Mouse (Mus musculus) embryonic facial prominence, embryonic 12.5 days (tissue): ENCODE measurements around the gene Ppme1. TPM values are rescaled to one million over a fixed set of nuclear protein-coding genes. Genes with fewer than 3 reads are reported as not detected.
A peak's percentile ranks its signal among the peaks of the same experiment; 100 is the strongest.

Source experiments
- ATAC-seq: fragments of 200-750 bp; cut with Nextera tagmentation; 2 replicates; pipeline ENCODE4 v1.8.0; 2017; ENCODE audit not compliant: insufficient number of reproducible peaks, insufficient read depth, low FRiP score, low TSS enrichment
- H3K27ac ChIP-seq: fragments of 300-500 bp; sonication (generic); 2 replicates; pipeline ENCODE4 v1.5.1; 2016; ENCODE audit warnings: mild to moderate bottlenecking
- H3K27me3 ChIP-seq: fragments of 300-500 bp; sonication (generic); 2 replicates; pipeline ENCODE4 v1.6.1; 2016; ENCODE audit warnings: mild to moderate bottlenecking, moderate library complexity
- H3K36me3 ChIP-seq: fragments of 300-500 bp; sonication (generic); 2 replicates; pipeline ENCODE4 v1.6.1; 2016; ENCODE audit warnings: mild to moderate bottlenecking
- H3K4me1 ChIP-seq: fragments of 300-500 bp; sonication (generic); 2 replicates; pipeline ENCODE4 v1.6.1; 2016
- H3K4me2 ChIP-seq: fragments of 300-500 bp; sonication (generic); replicated peaks from 2 replicates; pipeline ENCODE4 v1.6.1; 2016; ENCODE audit warnings: mild to moderate bottlenecking, moderate library complexity
- H3K4me3 ChIP-seq: fragments of 300-500 bp; sonication (generic); 2 replicates; pipeline ENCODE4 v1.5.1; 2016; ENCODE audit warnings: mild to moderate bottlenecking
- H3K9ac ChIP-seq: fragments of 300-500 bp; sonication (generic); 2 replicates; pipeline ENCODE4 v1.6.1; 2016; ENCODE audit warnings: mild to moderate bottlenecking, moderate library complexity
- H3K9me3 ChIP-seq: fragments of 300-500 bp; sonication (generic); 2 replicates; pipeline ENCODE4 v1.6.1; 2016; ENCODE audit warnings: mild to moderate bottlenecking, moderate library complexity
- WGBS: fragments of 180-500 bp; shearing (Covaris S2); methylation state at CpG from one replicate; pipeline ENCODE4 v1.1.7; 2016; 5-methylcytosine and 5-hydroxymethylcytosine counted together
- polyA plus RNA-seq: library from polyadenylated mRNA; unstranded; fragments of >200 nt; fragmentation: Nextera tagmentation; extraction: Ambion mirVana; gene quantifications from 2 replicates; pipeline ENCODE4 v1.2.1, GENCODE M21; 2016

The Ppme1 gene
- polyA plus RNA-seq, 1 experiment from 2014 or later = 59.7 TPM

DNA sequence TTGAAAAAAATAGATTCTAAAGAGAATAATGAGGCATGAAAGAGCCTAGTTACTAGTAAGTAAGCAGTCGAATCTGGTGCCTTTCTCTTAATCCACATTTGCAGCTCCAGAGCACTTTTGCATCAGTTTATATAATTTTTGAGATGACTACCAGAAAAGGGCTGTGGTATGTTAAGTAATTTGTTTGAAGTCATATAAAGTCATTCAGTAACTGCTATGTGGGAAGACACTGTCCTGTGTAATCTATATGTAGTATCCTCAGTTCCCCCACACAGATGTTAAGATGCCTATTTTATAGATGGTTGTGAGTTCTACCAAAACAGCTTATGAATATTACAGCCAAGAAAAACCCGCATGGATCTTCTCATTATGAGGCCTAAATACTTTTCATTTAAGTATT is 6.2 kb upstream of the Ppme1 start:
- Histone ChIP-seq H3K27me3 (no peaks in the 10 kb centered on the region), H3K27ac (no peak overlapping the region), H3K9me3 (no peaks in the 10 kb centered on the region), H3K4me3 (no peak overlapping the region), H3K4me1 (no peaks in the 10 kb centered on the region), H3K36me3 (peaks cover 43% of the 10 kb centered on the region), H3K4me2 (no peak overlapping the region), H3K9ac (no peak overlapping the region)
- no peak for ATAC-seq
- WGBS = 84% methylated on average over 2 of the region's 2 CpGs

GRCm38 (mm10) chr7:100372452-100372980 is 409 bp upstream of the Ppme1 start:
- Histone ChIP-seq H3K27ac (peak overlapping the region; percentile 88), H3K4me3 (peak overlapping the region; percentile 91), H3K9ac (peak overlapping the region; percentile 55), H3K27me3 (no peaks in the 10 kb centered on the region), H3K4me1 (peaks cover 12% of the 10 kb centered on the region), H3K36me3 (peaks cover 14% of the 10 kb centered on the region), H3K9me3 (no peaks in the 10 kb centered on the region), H3K4me2 (peak overlapping the region; percentile 52)
- ATAC-seq = no peak
- WGBS = 9% methylated on average over 17 of the region's 17 CpGs

GRCm38 (mm10) chr7:100364888-100365287 is 7.2 kb downstream of the Ppme1 start:
- Histone ChIP-seq H3K36me3 (no peaks in the 10 kb centered on the region), H3K27ac (no peak overlapping the region), H3K4me1 (peaks cover 8% of the 10 kb centered on the region), H3K27me3 (no peaks in the 10 kb centered on the region), H3K9me3 (no peaks in the 10 kb centered on the region), H3K4me3 (no peak overlapping the region), H3K4me2 (no peak overlapping the region), H3K9ac (no peak overlapping the region)
- WGBS = 39% methylated on average over 6 of the region's 6 CpGs
- ATAC-seq = no peak

- Histone ChIP-seq H3K36me3 (no peaks in the 10 kb centered on the region), H3K4me2 (no peak overlapping the region), H3K27ac (no peak overlapping the region), H3K4me1 (peaks cover 5% of the 10 kb centered on the region; the same call in 1 of the 2 replicates), H3K4me3 (no peak overlapping the region), H3K27me3 (no peaks in the 10 kb centered on the region), H3K9ac (no peak overlapping the region), H3K9me3 (no peaks in the 10 kb centered on the region)
- no peak for ATAC-seq
- 90% methylated on average over 2 of the region's 2 CpGs for WGBS
Measured at GRCm38 (mm10) chr7:100363162-100363561, 8.9 kb downstream of the Ppme1 start.

DNA sequence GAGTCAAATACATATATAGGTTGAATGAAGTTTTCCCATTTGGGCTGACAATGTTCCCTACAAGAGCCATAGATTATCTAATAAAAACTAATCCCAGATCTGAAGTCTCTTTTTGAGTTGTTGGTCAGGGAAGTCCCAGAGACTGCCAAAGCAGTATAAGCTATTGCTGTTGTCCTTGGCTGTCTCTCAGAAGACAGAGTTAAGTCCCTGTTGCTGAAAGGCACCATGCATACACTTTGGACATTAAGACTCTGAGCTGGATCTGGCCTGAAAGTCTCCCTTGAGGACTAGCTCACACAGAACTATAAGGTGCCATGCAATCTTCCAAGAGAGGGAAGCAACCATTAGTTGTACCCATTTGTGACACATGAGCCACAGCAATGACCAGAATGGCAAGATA is 14.3 kb downstream of the Ppme1 start:
- peaks cover 7% of the 10 kb centered on the region; the same call in 1 of the 2 replicates for H3K36me3 ChIP-seq
- no peak overlapping the region for H3K9ac ChIP-seq
- no peaks in the 10 kb centered on the region for H3K4me1 ChIP-seq
- H3K27me3 ChIP-seq = no peaks in the 10 kb centered on the region
- no peak overlapping the region for H3K4me3 ChIP-seq
- no peak overlapping the region for H3K4me2 ChIP-seq
- no peak for ATAC-seq
- no peaks in the 10 kb centered on the region for H3K9me3 ChIP-seq
- H3K27ac ChIP-seq = no peak overlapping the region

- Histone ChIP-seq H3K4me2 (no peak overlapping the region), H3K4me1 (no peaks in the 10 kb centered on the region), H3K4me3 (no peak overlapping the region), H3K9ac (no peak overlapping the region), H3K27me3 (no peaks in the 10 kb centered on the region), H3K9me3 (no peaks in the 10 kb centered on the region), H3K27ac (no peak overlapping the region), H3K36me3 (peaks cover 7% of the 10 kb centered on the region; the same call in 1 of the 2 replicates)
- no peak for ATAC-seq
- 91% methylated on average over 1 of the region's 1 CpGs for WGBS
Measured at GRCm38 (mm10) chr7:100356768-100357167, 15.3 kb downstream of the Ppme1 start.

GRCm38 (mm10) chr7:100356324-100356723 is 15.8 kb downstream of the Ppme1 start:
- Histone ChIP-seq H3K9me3 (no peaks in the 10 kb centered on the region), H3K4me2 (no peak overlapping the region), H3K9ac (no peak overlapping the region), H3K4me1 (no peaks in the 10 kb centered on the region), H3K36me3 (peaks cover 7% of the 10 kb centered on the region; the same call in 1 of the 2 replicates), H3K27ac (no peak overlapping the region), H3K27me3 (no peaks in the 10 kb centered on the region), H3K4me3 (no peak overlapping the region)
- no peak for ATAC-seq
- WGBS = 78% methylated on average over 5 of the region's 5 CpGs

- H3K27me3 ChIP-seq = no peaks in the 10 kb centered on the region
- H3K4me1 ChIP-seq = no peaks in the 10 kb centered on the region
- no peak overlapping the region for H3K9ac ChIP-seq
- H3K27ac ChIP-seq = no peak overlapping the region
- H3K9me3 ChIP-seq = no peaks in the 10 kb centered on the region
- H3K4me2 ChIP-seq = no peak overlapping the region
- no peak overlapping the region for H3K4me3 ChIP-seq
- peaks cover 7% of the 10 kb centered on the region; the same call in 1 of the 2 replicates for H3K36me3 ChIP-seq
- no peak for ATAC-seq
- 87% methylated on average over 4 of the region's 4 CpGs for WGBS
Measured at GRCm38 (mm10) chr7:100354984-100355383, 17.1 kb downstream of the Ppme1 start.

DNA sequence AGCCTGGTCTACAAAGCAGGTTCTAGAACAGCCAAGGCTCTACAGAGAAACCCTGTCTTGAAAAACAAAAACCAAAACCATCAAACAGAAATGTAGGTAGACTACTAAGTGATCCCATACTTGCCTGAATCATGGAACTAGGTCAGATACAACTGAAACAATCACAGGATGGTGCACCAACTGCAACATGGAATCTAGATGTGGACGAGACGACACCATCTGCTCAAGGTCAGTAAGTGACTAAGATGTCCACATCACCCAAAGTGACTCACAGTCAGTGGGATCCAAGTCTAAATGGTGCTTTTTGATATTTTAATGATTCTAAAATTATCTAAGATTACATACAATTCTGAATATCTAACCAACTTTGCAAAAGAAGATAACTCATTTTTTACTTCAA is 36.2 kb downstream of the Ppme1 start:
- 94% methylated on average over 2 of the region's 2 CpGs for WGBS
- Histone ChIP-seq H3K4me1 (no peaks in the 10 kb centered on the region), H3K36me3 (peaks cover 80% of the 10 kb centered on the region)

DNA sequence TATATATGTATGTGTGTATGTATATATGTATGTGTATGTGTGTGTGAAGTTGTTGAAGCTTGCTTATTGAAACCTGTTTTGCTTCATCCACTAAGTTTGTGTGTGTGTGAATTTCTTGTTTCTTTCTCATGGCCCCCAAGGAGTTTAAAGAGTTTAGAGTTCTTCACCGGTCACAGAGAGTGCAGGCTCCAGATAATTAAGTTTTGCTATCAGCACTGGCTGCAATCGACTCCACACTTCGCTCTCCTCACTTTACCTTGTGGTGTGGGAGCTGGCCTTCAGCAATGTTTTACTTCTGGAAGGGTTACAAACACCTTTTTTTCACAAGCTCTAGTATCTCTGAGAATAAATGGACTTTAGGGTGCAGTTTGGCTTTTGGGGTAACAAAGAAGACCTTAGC is 40.8 kb downstream of the Ppme1 start:
- Histone ChIP-seq H3K9me3 (no peaks in the 10 kb centered on the region), H3K27me3 (no peaks in the 10 kb centered on the region), H3K4me2 (no peak overlapping the region), H3K9ac (no peak overlapping the region), H3K4me3 (no peak overlapping the region), H3K36me3 (peaks cover 77% of the 10 kb centered on the region), H3K4me1 (no peaks in the 10 kb centered on the region), H3K27ac (no peak overlapping the region)
- 91% methylated on average over 3 of the region's 3 CpGs for WGBS
- ATAC-seq = no peak

More for the DNA sequence above, 36.2 kb downstream of the Ppme1 start:
- no peak overlapping the region for H3K4me2 ChIP-seq
- H3K9ac ChIP-seq = no peak overlapping the region
- no peaks in the 10 kb centered on the region for H3K9me3 ChIP-seq
- H3K27me3 ChIP-seq = no peaks in the 10 kb centered on the region
- ATAC-seq = no peak
- no peak overlapping the region for H3K27ac ChIP-seq
- no peak overlapping the region for H3K4me3 ChIP-seq

- ATAC-seq = no peak
- WGBS = 95% methylated on average over 4 of the region's 4 CpGs
Measured at GRCm38 (mm10) chr7:100328636-100329035, 43.5 kb downstream of the Ppme1 start.

GRCm38 (mm10) chr7:100327514-100327913 is 44.6 kb downstream of the Ppme1 start:
- H3K27ac ChIP-seq = no peak overlapping the region
- no peaks in the 10 kb centered on the region for H3K4me1 ChIP-seq
- H3K4me2 ChIP-seq = no peak overlapping the region
- 87% methylated on average over 7 of the region's 7 CpGs for WGBS
- ATAC-seq = no peak
- H3K4me3 ChIP-seq = no peak overlapping the region
- no peak overlapping the region for H3K9ac ChIP-seq
- H3K27me3 ChIP-seq = no peaks in the 10 kb centered on the region
- H3K9me3 ChIP-seq = no peaks in the 10 kb centered on the region
- peaks cover 55% of the 10 kb centered on the region for H3K36me3 ChIP-seq

More at GRCm38 (mm10) chr7:100328636-100329035, 43.5 kb downstream of the Ppme1 start:
- no peaks in the 10 kb centered on the region for H3K27me3 ChIP-seq
- no peak overlapping the region for H3K4me3 ChIP-seq
- peaks cover 64% of the 10 kb centered on the region for H3K36me3 ChIP-seq
- no peak overlapping the region for H3K4me2 ChIP-seq
- H3K9ac ChIP-seq = no peak overlapping the region
- H3K4me1 ChIP-seq = no peaks in the 10 kb centered on the region
- no peaks in the 10 kb centered on the region for H3K9me3 ChIP-seq
- H3K27ac ChIP-seq = no peak overlapping the region
